Mouse (Mus musculus) liver, adult 2 months (tissue): Measurements from ENCODE around the gene Gjd3. TPM values are rescaled to one million over a fixed set of nuclear protein-coding genes. Genes with fewer than 3 reads are reported as not detected.

ENCODE experiments used
- DNase-seq: peaks from one replicate; pipeline ENCODE4 v3.0.0-alpha.2; 2011; ENCODE audit warnings: low read depth, low spot score; ENCODE audit errors: extremely low read depth
- H3K27ac ChIP-seq: fragments of 200-500 bp; replicated peaks from 2 replicates; pipeline ENCODE4 v1.5.1; 2012; ENCODE audit warnings: low read depth, mild to moderate bottlenecking, control low read depth, inconsistent platforms, low read length; ENCODE audit not compliant: insufficient read depth
- H3K27me3 ChIP-seq: fragments of 200-500 bp; 2 replicates; pipeline ENCODE4 v1.6.1; 2012; ENCODE audit warnings: mild to moderate bottlenecking, moderate library complexity, low read length, inconsistent platforms; ENCODE audit not compliant: control insufficient read depth, insufficient read depth
- H3K36me3 ChIP-seq: fragments of 200-500 bp; 2 replicates; pipeline ENCODE4 v1.6.1; 2012; ENCODE audit warnings: low read length, inconsistent platforms; ENCODE audit not compliant: control insufficient read depth, insufficient read depth
- H3K4me1 ChIP-seq: fragments of 200-500 bp; 2 replicates; pipeline ENCODE4 v1.6.1; 2011; ENCODE audit warnings: low read length; ENCODE audit not compliant: control insufficient read depth, insufficient read depth
- H3K4me3 ChIP-seq: fragments of 200-500 bp; 2 replicates; pipeline ENCODE4 v1.5.1; 2011; ENCODE audit warnings: low read depth, mild to moderate bottlenecking, control low read depth, low read length, moderate library complexity; ENCODE audit not compliant: insufficient read depth
- H3K79me2 ChIP-seq: fragments of 200-500 bp; 2 replicates; pipeline ENCODE4 v1.6.1; 2012; ENCODE audit warnings: inconsistent platforms, mild to moderate bottlenecking, low read length, moderate library complexity; ENCODE audit not compliant: control insufficient read depth, insufficient read depth
- H3K9ac ChIP-seq: fragments of 200-500 bp; 2 replicates; pipeline ENCODE4 v1.6.1; 2012; ENCODE audit warnings: low read depth, mild to moderate bottlenecking, control low read depth, inconsistent platforms, low read length
- CTCF ChIP-seq: fragments of 200-500 bp; IDR thresholded peaks from 2 replicates; pipeline ENCODE4 v1.5.1; 2011; ENCODE audit warnings: low read depth, low read length, control low read depth
- POLR2A ChIP-seq: fragments of 200-500 bp; IDR thresholded peaks from 2 replicates; pipeline ENCODE4 v1.6.1; 2011; ENCODE audit warnings: low read length, control low read depth; ENCODE audit not compliant: insufficient read depth; ENCODE audit errors: extremely low read depth
- WGBS: fragments of 180-500 bp; shearing (Covaris S2); methylation state at CpG from one replicate; pipeline ENCODE4 v1.1.7; 2018; 5-methylcytosine and 5-hydroxymethylcytosine counted together
- polyA plus RNA-seq: library from polyadenylated mRNA; depleted of rRNA; stranded (reverse); fragments of >200 nt; gene quantifications from 2 replicates; pipeline ENCODE4 v1.2.3, GENCODE M21; 2012
- total RNA-seq: library from RNA; depleted of rRNA; stranded (reverse); fragments of >200 nt; gene quantifications from 2 replicates; pipeline ENCODE4 v1.2.3, GENCODE M21; 2014

The Gjd3 gene
- total and polyA plus RNA-seq, 2 experiments: not detected

DNA sequence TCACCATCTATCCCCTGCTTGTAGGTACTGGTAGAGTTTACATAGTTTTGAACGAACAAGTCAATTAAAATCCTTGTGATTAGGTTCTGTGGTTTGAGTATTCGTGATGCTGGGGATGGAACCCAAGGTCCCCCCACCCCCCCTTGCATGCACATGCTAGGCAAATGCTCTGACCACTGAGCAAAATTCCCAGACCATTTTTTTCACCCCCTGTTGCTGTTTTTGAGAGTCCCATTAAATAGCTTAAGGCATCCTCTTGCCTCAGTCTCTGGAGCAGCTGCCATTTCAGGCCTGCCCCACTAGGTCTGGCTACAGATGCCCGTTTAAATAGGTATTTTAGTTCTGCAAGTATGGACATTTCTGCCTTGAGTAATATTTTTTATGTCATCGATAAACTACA, 40.3 kb upstream of the Gjd3 start:
- 18% methylated on average over 4 of the region's 4 CpGs for WGBS
- H3K79me2 ChIP-seq: no peaks in the 10 kb centered on the region
- H3K9ac ChIP-seq: no peak overlapping the region
- H3K4me1 ChIP-seq: peaks cover 2% of the 10 kb centered on the region; the same call in 1 of the 2 replicates
- H3K27me3 ChIP-seq: no peaks in the 10 kb centered on the region
- TF ChIP-seq POLR2A (no peak), CTCF (no peak)
- no peaks in the 10 kb centered on the region for H3K36me3 ChIP-seq
- no peak for DNase-seq
- H3K4me3 ChIP-seq: no peak overlapping the region
- H3K27ac ChIP-seq: no peak overlapping the region

DNA sequence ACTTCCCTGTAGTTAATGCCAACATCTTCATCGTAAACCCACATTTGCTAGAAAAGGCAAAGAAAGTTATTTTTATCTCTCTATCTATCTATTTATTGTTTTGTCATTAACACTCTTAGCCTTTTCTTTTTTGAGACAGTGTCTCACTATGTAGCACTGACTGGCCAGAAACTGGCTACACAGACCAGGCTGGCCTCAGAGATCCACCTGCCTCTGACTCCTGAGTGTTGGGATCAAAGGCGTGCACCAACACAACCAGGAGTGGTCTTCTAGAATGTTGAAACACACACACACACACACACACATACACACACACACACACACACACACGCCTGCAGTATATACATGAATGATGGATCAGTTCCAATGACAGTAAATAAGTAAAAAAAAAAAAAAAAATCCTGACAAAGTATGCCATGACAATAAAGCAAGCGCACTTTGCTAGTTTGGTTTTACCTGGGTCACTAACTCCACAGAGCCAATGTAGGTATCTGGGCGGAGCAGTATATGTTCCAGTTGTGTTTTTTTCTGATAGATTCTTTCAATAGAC, 39.6 kb upstream of the Gjd3 start:
- no peak overlapping the region for H3K4me3 ChIP-seq
- H3K9ac ChIP-seq: no peak overlapping the region
- H3K36me3 ChIP-seq: no peaks in the 10 kb centered on the region
- 94% methylated on average over 5 of the region's 5 CpGs for WGBS
- H3K27me3 ChIP-seq: no peaks in the 10 kb centered on the region
- no peak for TF ChIP-seq CTCF
- no peak for TF ChIP-seq POLR2A
- no peak for DNase-seq
- peaks cover 2% of the 10 kb centered on the region; the same call in 1 of the 2 replicates for H3K4me1 ChIP-seq
- no peaks in the 10 kb centered on the region for H3K79me2 ChIP-seq
- H3K27ac ChIP-seq: no peak overlapping the region

GRCm38 (mm10) chr11:99019844-99020243, 37.0 kb upstream of the Gjd3 start:
- Histone ChIP-seq H3K4me3 (no peak overlapping the region), H3K27me3 (no peaks in the 10 kb centered on the region), H3K36me3 (no peaks in the 10 kb centered on the region), H3K9ac (no peak overlapping the region), H3K79me2 (no peaks in the 10 kb centered on the region), H3K27ac (no peak overlapping the region), H3K4me1 (peaks cover 2% of the 10 kb centered on the region; the same call in 1 of the 2 replicates)
- TF ChIP-seq POLR2A (no peak), CTCF (no peak)
- 93% methylated on average over 6 of the region's 6 CpGs for WGBS
- no peak for DNase-seq

GRCm38 (mm10) chr11:99013856-99014255, 31.0 kb upstream of the Gjd3 start:
- no peaks in the 10 kb centered on the region for H3K27me3 ChIP-seq
- WGBS: 100% methylated on average over 1 of the region's 1 CpGs
- H3K9ac ChIP-seq: no peak overlapping the region
- H3K27ac ChIP-seq: no peak overlapping the region
- no peak overlapping the region for H3K4me3 ChIP-seq
- H3K79me2 ChIP-seq: no peaks in the 10 kb centered on the region
- no peaks in the 10 kb centered on the region for H3K36me3 ChIP-seq
- TF ChIP-seq POLR2A: no peak
- no peak for TF ChIP-seq CTCF
- no peaks in the 10 kb centered on the region for H3K4me1 ChIP-seq
- no peak for DNase-seq

DNA sequence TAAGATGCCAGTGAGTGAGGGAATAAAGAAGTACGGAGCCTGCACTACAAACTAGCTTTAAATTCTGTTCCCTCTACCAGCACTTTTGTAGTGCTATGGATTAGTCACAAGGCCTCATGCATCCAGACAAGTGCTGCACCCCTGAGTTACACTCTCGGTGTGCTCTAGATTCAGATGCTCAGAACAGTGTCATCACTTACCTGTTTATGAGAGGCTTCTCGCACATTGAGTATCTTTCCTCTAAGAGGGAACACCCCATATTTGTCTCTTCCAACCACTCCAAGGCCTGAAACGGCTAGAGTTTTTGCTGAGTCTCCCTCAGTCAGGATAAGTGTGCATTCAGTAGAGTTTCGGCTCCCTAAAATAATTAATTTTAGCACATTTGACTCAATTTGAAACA, 27.9 kb upstream of the Gjd3 start:
- H3K9ac ChIP-seq: no peak overlapping the region
- 97% methylated on average over 5 of the region's 5 CpGs for WGBS
- no peaks in the 10 kb centered on the region for H3K27me3 ChIP-seq
- H3K4me3 ChIP-seq: no peak overlapping the region
- no peak for TF ChIP-seq POLR2A
- no peak for TF ChIP-seq CTCF
- no peak for DNase-seq
- H3K27ac ChIP-seq: no peak overlapping the region
- no peaks in the 10 kb centered on the region for H3K4me1 ChIP-seq
- H3K36me3 ChIP-seq: no peaks in the 10 kb centered on the region
- no peaks in the 10 kb centered on the region for H3K79me2 ChIP-seq

- Histone ChIP-seq H3K79me2 (no peaks in the 10 kb centered on the region), H3K4me1 (no peaks in the 10 kb centered on the region), H3K9ac (no peak overlapping the region), H3K27ac (no peak overlapping the region), H3K4me3 (no peak overlapping the region), H3K36me3 (no peaks in the 10 kb centered on the region), H3K27me3 (no peaks in the 10 kb centered on the region)
- DNase-seq: no peak
- TF ChIP-seq POLR2A (no peak), CTCF (no peak)
- WGBS: 73% methylated on average over 4 of the region's 4 CpGs
These were observed 27.3 kb upstream of the Gjd3 start for GRCm38 (mm10) chr11:99010124-99010523.
